Mouse (Mus musculus): ENCODE results near the gene Gm20388.

The Gm20388 gene

DNA sequence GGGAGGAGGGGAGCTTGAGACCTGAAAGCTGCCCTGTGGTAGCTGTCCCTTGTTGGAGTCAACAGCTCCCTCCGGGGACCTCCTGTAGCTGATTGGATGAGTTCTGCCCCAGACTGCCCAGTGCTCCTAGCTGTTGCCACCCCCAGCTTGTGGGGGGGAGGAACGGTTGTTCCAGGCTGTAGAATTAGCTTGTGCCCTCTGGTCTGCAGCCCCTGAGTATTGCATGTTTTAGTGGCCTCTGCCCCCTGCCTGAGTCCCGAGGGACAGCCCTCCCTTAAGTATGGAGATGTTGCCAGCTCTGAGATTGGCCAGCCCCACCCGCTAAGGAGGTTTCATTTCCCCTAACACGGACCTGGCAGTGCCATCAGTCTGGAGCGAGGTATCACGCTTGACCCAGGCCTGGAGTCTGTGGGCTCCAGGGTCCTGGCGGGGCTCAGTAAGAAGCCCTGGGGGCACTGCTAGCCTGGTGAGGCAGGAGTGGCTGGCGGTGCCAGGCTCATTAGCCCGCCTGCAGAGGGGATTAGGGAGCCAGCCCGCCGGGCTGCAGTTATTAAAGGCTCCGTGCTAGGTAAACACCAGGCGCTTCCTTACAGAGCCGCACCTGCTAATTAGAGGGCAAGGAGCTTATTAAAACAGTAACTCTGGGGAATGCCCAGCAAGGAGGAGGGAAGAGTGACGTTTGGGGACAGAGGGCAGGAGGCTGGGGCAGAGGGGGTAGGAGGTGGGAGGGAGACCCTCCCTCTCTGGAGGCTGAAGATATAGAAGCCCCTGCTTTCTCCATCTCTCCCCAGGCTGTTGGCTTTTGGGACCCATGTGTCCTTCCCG, 424.8 kb downstream of the Gm20388 start:
- DNase-seq (ENCODE audit: low read depth, low spot score) = no peak

DNA sequence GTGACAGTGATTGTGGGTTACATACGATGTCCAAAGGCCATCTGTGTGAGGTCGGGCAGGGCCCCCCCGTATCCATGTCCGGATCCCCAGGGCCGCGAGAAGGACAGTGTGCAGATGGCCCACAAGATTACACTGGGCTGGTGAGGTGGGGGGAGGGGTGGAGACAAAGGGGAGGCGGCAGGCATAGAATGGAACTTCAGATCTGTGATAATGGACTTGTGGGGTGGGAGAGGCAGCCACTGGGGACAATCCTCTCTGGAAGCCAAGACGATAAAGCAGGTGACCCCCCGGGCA, 425.4 kb downstream of the Gm20388 start:
- DNase-seq (ENCODE audit: low read depth, low spot score) = no peak

DNA sequence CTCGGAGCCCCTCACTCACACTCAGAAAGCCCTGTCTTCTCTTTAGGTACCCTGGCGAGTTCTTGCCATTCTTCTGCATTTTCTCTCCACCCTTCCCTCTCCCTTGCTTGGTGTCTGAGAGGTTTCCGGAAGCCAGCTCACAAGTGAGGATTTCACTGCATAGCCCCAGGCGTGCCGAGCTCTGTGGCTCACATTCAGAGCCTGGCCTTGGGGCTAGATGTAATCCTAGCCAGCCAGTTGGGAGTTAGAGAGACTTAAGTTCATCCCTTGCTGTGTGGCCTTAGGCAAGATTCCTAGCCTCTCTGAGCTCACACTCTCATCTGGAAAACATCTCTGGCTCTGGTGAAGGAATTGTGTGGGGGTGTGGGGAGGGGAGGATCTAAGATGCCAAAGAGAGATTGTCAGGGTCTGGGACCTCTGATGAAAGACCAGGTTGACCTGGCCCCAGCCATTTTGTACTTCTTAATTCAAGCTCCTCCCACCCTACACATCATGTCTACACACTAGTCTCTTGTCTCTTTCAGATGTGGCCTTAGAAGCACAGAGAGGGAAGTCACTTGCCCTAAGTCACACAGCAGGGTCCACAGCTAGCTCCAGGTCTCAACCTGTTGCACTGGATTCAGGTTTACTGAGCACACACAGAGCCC, 426.4 kb downstream of the Gm20388 start:
- DNase-seq (ENCODE audit: low read depth, low spot score) = no peak

DNA sequence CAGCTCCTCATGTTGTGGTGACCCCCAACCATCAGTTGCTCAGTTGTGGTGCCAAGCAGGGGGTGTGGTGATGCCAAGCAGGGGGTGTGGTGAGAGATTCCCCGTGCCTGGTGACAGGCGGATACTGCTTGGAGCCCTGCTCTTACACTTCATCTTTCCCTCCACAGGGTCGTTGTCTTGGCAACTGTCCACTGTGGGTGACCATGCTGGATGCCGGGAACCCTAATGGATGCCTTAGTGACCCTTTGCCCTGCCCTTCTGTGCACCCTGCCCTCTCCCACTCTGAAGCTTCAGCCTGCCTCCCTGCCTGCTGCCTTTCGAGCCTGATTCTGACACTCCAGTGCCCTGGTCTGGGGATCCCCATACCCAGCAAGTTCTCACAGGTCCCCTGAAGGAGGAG, 427.0 kb downstream of the Gm20388 start:
- DNase-seq (ENCODE audit: low read depth, low spot score) = no peak

DNA sequence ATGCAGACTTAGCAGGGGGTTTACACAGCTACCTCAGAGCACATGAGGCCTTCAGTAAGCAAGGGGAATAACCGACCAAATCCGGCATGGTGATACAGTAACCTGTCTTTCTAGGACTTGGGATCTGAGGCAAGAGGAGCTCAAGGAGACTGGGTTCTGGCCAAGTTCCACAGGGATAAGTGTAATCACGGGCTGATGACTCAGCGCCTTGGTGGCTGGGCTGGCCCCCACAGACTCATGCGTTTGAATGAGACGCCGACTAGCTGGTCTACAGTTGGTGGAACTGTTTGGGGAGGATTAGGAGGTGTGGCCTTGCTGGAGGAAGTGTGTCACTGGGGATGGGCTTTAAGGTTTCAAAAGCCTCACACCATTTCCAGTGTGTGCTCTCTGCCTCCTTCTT, 428.0 kb downstream of the Gm20388 start:
- no peak for DNase-seq (ENCODE audit: low read depth, low spot score)

DNA sequence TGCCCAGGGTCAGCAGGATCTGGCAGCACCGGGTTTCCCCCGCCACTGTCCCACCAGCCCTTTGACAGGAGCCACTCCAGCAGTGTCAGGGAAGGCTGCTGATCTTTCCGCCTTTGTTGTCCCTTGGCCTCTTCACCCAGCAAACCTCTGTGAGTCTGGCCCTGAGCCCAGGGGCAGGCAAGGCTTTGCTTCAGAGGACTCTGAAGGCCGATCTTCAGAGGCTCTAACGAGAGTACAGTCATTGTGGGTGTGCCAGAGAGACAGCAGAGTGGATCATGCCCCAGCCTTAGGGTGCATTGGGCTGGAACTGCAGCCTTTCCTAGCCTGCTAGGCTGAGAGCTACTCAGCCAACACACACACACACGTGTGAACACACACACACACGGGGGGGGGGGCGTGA, 429.1 kb downstream of the Gm20388 start:
- DNase-seq (ENCODE audit: low read depth, low spot score) = no peak

DNA sequence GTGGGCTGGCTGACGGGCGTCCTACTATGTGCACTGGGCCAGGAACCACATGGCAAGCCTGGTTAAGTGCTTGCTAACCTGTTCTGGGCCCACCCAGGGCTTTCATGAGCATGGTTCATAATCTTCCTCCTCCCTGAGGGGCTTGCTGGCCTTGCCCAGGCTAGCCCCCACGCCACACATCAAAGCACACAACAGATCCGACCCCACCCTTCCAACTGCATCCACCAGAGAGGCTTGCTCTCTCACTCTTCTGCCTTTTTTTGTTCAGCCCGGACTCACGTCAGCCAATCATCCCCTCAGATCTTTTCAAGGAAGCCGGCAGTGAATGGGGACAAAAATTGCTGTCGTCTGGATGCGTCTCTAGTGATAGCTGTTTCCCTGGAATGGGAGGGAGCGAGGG, 430.5 kb downstream of the Gm20388 start:
- no peak for DNase-seq (ENCODE audit: low read depth, low spot score)

DNA sequence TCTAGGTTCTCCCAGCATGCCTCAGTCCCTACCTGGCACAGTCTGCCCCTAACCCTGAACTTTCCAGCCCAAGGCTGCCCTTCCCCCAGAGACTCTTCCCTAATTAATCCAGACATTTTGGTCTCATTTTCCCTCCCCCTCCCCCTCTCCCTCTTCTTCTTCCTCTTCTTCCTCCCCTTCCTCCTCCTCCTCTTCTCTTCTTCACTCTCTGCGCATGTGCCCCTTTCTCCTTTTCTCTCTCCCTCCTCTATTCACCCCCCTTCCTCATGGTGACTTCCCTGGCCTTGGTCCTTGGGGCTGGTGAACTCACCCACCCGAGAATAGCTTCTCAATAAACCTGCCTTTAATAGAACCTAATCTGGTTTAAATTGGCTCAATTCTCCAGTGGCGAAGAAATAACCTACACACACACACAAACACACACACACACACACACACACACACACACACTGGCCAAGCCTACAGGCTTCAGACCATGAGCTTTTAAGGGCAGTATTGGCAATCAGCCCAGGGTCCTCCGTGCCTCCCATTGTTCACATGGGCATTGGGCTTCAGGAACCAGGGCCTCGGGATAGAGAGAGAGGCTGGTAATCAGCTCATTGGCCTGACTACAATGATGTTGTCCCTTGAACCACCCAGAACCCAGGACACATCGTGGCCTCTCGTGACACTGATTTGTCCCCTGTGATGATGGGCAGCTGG, 432.4 kb downstream of the Gm20388 start:
- DNase-seq (ENCODE audit: low read depth, low spot score) = no peak

DNA sequence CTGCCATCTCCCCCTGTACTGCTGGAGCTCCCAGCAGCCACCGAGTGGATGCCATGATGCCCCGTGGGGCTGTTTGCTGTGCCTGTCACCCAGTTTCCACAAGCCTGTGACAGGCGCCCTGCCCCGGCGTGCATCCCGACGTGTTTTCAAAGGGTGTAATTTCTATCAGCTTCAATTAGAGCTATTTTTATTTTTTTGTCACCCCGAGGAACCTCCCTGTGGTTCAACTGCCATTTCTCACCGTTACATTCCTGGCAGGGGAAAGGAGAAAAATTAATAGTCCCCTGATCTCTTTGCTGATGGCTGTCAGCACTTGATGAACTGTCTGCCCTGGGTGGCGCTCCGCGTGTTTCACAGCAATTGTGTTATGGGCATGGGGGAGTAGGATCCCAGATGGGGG, 432.9 kb downstream of the Gm20388 start:
- DNase-seq (ENCODE audit: low read depth, low spot score) = no peak

DNA sequence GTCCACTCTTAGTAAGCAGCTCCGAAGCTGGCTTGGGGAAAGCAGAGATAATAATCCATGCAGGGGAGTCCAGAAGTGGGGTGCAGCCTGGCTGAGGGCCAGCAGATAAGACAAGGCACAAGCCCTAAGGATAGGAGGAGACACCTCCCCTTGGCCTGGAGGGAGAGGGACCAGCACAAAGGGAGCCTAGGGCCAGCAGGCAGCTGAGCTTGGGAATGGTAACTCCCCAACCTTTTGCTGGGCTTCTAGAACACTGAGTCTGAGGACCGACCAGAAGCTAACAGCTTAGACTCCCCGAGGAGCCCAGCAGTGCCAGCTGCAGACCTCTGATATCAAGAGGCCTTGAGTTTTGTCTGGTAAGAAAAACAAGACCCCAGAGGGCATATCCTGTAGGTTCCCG, 433.5 kb downstream of the Gm20388 start:
- no peak for DNase-seq (ENCODE audit: low read depth, low spot score)

DNA sequence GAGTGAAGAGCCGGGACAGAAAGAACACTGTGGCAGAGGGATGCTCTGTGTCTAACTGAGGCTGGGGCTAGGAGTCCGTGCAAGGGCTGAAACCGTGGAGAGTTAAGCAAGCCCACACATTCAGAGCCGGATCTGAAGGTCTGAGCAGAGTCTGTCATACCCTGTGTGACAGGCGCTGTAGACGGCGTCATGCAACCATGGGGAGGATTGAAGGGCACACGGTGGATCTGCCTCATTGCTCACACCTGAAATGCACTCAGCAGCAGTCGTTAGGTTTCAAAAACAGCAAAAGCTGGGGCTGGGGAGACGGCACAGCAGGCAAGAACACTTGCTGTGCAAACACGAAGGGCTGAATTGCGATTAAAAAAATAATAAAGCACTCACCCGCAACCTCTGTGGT, 433.9 kb downstream of the Gm20388 start:
- no peak for DNase-seq (ENCODE audit: low read depth, low spot score)

DNA sequence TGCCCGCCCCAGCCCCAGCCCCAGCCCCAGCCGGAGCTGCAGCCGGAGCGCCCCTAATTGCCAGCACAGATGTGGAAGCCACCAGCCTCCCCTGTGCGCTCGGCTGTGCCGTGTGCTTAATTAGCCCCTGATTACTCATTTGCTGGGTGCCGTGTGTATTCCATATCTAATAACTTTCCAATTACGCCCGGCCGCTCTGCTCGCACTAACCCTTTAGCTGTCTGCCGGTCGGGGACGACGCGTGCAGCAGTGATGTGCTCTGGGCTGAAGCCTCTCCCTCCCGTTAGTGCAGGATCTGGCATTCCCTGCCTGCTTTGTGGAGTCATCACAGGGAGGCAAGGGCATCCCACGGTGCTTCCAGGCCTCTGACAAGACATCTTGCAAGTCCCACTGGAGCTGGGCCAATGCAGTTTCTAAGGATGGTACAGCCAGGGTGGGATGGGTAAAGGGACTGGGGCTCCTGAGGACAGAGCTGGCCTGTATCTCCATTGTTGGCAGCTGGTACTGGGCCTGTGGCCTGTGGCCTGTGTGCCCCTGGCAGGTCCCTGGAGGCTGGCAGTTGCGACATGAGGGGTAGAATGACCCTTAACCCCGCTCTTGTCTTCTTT, 437.2 kb downstream of the Gm20388 start:
- no peak for DNase-seq (ENCODE audit: low read depth, low spot score)

DNA sequence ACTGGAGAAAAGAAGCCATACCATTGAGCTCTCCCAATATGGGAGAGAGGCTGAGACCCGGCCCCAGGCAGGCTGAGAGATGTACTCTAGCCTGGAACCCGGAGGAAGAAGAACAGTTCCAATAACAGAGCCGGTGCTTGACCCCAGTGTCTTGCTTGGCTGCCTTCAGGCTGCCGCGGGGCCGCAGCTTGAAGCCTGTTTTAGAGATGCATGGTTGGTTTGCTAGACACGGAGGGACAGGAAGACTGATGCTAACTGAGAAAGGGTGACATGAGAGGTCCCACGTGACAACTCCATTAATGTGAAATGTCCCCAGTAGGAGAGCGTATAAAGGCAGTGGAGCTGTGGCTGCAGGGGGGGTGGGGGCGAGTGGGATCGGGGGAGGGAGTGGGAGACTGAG, 438.3 kb downstream of the Gm20388 start:
- no peak for DNase-seq (ENCODE audit: low read depth, low spot score)

DNA sequence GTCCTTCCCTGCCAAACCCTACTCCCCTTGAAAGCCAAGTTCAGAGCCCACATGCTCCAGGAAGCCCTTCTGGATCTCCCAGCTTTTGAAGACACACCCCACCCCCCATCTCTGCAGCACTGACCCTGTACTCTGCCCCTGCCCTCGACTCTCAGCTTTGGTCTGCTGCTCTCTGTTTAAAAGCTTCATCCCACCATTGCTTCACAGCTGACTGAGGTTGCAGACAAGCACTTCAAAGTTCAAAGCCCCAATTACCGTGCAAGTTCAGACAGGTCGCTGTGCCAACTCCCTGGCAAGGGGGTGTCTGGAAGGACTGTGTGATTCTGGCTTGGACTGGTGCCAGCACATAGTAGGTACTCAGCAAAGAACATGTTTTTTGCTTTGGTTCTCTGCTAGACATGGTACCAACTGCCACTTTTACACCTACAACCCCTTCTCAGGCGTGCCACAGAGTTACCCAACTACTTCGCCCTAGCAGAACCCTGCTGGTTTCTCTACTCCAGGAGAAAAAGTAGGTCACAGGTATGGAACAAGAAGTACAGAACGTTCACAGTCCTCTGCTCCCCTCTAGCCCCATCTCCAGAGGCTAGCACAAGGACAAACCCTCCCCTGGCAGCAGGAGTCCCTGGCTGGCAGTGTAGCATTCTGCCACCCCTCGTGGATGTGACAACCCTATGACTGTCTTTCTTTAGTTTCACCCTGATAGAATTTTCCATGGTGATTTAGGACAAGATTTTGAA, 440.9 kb downstream of the Gm20388 start:
- DNase-seq (ENCODE audit: low read depth, low spot score) = no peak

DNA sequence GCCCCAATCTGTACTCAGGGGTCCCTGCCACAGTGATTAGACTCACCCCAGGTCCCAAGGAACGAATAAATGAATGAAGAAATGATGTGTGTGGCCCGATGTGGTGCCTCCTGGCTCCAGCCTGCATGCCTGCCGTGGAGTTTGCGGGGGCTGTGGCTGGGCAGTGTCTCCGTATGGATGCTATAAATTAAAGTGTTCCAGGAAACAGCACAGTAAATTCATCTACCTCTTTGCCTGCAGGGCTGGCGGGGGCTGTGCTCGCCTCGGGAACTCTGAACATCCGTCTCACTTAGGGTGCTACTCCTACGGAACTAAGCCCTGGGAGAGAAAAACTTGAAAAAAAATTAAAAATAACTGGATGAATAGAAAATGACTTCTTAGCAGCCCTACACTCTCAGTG, 441.5 kb downstream of the Gm20388 start:
- no peak for DNase-seq (ENCODE audit: low read depth, low spot score)

DNA sequence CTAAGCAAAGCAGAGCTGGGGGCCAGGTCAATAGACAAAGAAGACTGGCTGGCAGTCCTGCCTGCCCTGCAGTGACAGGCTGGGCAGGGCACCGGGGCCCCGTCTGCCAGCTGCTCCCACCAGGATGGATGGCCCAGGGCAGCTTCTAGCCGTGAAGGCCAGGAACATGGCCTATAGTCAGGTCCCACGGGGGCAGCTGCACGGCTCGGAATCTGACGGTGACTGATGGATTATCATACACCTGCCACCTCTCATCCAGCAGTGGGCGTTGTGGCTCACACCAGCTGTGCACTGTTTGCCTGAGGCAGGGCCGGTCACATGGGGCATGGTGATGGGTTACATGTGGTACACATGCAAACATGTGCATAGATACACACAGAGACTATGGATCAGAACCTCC, 445.4 kb downstream of the Gm20388 start:
- no peak for DNase-seq (ENCODE audit: low read depth, low spot score)

DNA sequence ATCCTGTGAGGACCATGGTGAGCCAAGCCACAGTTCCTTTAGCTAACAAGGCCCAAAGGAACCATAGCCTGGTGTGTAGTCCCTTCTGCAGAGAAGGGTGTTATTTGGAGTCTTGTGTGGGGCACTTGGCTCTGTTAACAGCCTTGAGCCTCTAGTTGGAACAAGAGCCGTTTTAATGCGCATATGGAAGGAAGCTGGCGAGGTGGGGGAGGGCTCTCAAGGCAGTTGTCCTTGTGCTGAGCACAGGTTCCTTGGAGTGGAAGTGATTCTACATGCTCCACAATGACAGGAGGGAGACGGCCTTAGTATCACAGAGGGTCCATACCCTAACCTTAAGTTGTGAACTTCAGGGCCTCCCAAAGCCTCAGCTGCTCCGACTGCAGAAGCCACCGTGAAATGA, 446.9 kb downstream of the Gm20388 start:
- DNase-seq (ENCODE audit: low read depth, low spot score) = no peak

DNA sequence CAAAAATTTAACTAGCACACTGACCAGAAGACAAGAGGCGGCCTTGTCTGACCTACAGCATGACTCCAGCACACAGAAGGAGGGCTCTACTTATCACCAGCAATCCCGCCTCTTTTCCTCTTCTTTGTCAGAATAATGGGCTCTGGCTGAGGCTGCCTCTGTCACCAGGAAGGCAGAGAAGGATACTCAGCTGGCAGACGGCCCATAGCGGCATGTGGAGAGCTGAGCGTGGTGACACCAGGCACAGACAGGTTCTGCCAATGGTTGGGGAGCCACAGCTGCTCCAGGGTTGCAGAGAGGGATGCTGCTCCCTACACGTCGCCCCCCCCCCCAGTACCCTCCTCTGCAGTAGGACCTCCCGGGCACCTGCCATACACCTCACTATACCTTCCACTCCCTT, 450.7 kb downstream of the Gm20388 start:
- DNase-seq (ENCODE audit: low read depth, low spot score) = no peak

DNA sequence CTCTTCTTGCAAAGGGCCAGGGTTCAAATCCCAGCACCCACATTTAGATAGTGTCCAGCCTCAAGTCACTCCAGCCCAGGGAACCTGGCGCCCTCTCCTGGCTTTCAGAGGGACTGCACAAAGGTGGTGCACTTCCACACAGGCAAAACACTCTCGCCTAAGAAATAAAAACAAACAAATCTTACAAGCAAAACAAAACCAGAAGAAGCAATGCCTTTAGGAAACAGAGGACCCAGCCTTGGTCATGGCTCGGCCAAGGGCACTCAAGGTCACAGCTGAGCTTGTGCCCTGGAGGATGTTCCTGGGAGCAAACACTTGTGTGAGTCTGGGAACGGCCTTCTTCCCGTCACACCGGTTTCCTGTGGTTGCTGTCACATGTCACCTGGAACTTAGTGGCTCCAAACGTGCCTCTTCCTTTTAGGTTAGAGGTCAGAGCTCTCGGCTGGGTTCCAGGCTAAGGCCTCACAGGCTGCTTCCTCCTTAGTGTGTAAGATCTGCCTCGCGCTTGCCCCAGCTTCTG, 453.0 kb downstream of the Gm20388 start:
- no peak for DNase-seq (ENCODE audit: low read depth, low spot score)

DNA sequence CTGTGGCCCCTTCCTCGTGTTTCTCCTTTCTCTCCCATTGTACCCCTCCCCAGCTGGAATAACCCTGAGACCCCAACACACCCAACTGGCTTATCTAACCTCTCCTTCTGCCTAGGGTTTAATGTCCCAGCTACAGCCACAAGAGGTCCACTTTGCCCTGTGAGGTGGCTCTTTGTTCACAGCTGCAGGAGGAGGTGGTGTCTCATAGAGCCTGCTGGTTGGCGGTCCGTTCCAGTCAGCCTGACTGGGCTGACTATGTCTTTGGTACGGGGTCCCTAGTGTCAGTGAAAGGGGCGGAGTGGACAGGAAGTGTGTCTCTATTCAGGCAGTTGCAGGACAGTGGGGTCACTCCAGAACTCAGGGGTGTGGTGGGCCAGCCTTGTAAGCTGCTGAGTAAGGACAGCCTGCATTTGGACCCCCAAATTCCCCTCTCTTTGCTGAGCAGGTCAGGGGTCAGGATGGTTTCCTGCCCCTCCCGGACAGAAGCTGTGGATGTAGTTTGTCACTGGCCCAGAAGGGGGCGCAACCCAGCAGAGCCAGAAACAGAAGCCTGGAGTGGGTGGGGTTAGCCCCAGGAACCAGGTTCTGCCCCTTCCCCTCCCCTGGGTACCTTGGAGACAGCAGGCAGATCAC, 453.6 kb downstream of the Gm20388 start:
- DNase-seq (ENCODE audit: low read depth, low spot score) = no peak

DNA sequence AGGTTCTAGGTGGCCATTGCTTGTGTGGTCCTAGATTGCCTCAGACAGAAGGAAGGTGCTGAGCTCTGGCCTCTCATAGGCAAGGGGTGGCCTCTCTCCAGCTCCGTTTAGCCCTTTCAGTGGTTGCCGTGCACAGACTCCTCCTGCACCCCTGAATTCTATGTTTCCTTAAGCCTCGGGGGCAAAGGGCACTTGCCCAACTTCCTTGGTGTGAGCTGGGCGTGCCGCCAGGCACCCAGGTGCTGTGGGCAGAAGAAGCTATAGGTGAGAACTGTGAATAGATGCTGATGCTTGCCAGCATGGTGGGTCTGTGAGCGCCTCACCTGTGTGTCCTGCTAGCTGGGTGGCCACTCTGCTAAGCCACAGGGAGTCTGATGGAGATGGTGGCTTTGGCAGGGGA, 456.2 kb downstream of the Gm20388 start:
- DNase-seq (ENCODE audit: low read depth, low spot score) = no peak

Measured in c-Kit-negative CD71-positive TER-119-positive erythroid progenitor cells, embryonic 14.5 days (primary cell).